Mouse (Mus musculus) myocyte (in vitro differentiated cells): Measurements from ENCODE around the gene Arap2.

Experiments
- CEBPB ChIP-seq: IDR thresholded peaks from 2 replicates; pipeline ENCODE4 v1.6.1; 2011; ENCODE audit warnings: mild to moderate bottlenecking, moderate library complexity; ENCODE audit not compliant: poor library complexity, insufficient read depth, severe bottlenecking
- POLR2A ChIP-seq: IDR thresholded peaks from one replicate; pipeline ENCODE4 v1.6.1; 2011; ENCODE audit warnings: low read depth, mild to moderate bottlenecking, control low read depth, moderate library complexity; ENCODE audit not compliant: insufficient read length

GRCm38 (mm10) chr5:62683207-62683606 lies 82.8 kb downstream of the Arap2 start:
- TF ChIP-seq POLR2A: no peak
- TF ChIP-seq CEBPB: no peak
